Mouse (Mus musculus) retina, postnatal 7 days (tissue): ENCODE measurements around the gene Gm28048.

ENCODE experiments used
- DNase-seq: peaks from one replicate; pipeline ENCODE4 v3.0.0-alpha.2; 2012; ENCODE audit warnings: low read depth, low spot score

The Gm28048 gene

GRCm38 (mm10) chr11:22950131-22950530 is 31.8 kb downstream of the Gm28048 start:
- no peak for DNase-seq

- no peak for DNase-seq
Measured at GRCm38 (mm10) chr11:22949101-22949500, 32.8 kb downstream of the Gm28048 start.

GRCm38 (mm10) chr11:22938983-22939382 is 42.9 kb downstream of the Gm28048 start:
- no peak for DNase-seq

GRCm38 (mm10) chr11:22937716-22938316 is 44.1 kb downstream of the Gm28048 start:
- no peak for DNase-seq

DNA sequence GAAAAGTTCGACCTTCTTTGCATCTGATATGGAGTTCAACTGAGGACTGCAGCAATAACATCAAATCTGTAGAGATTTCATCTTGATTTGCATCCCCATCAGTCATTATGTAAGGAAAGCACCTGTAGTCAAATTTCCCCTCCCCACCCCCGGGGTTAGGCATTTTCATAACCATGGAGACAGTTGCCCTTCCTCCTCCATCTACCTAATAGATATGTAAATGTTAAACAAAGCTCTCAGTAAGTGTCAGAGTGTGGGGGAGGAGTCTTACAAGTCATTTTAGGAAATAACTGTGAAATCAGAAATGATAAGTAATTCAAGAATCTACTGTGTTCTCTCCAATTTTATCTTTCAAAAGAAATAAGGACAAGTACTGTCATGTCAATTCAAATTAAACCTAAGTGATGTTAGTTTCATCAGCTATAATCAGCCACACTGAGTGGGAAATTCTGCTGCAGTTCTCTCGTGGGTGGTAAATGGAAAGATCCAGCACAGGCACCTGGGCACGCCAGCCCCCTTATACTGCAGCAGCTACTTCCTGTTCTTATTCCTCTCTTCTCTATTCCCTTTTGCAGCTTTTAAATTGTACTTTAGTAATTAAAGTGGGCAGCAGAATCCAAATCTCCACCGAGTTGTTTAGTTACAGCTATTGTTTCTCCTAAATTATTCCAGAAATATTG is 45.3 kb downstream of the Gm28048 start:
- DNase-seq: no peak

DNA sequence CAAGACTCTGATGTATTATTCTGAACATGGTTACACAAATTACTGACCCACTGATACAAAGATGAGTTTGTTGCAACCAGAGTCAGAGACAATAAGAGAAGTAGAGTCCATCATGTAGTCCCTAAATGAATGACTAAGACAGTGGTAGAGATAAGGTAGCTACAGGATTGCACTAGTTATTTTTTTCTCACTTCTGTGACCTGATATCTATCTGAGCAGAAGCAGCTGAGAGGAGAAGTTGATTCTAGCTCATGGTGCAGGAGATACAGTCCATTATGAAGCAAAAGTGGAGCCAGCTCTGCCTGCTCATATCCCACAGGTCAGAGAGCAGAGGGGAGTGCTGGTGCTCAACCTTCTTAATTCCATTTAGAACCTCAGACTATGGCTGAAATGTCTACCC is 49.7 kb downstream of the Gm28048 start:
- no peak for DNase-seq

GRCm38 (mm10) chr11:22931320-22931905 is 50.5 kb downstream of the Gm28048 start:
- no peak for DNase-seq

GRCm38 (mm10) chr11:22930129-22930528 is 51.8 kb downstream of the Gm28048 start:
- DNase-seq: no peak

DNA sequence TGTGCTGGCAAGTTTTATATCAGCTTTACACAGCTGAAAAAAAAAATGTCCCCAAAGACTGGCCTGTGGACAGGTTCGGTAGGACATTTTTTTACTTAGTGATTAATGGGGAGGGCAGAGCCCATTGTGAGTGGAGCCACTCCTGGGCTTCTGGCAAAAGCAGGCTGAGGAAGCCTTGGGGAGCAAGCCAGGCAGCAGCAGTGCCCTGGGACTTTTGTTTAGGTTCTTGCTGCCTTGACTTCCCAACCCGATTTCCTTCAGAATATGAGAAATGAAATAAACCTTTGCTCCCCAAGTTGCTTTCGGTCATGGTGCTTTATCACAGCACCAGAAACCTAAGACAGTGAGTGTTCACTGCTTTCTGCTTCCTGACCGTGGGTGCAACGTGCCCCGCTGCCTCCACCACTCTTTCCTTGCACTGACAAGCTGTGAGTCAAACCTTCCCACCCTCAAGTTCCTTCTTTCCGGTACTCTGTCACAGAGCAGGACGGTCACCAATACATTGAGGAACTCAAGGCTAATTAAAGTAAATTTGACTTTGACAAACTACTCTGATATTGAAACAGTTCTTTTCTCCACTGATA is 53.2 kb downstream of the Gm28048 start:
- no peak for DNase-seq

GRCm38 (mm10) chr11:22923606-22924005 is 58.3 kb downstream of the Gm28048 start:
- DNase-seq: no peak

DNA sequence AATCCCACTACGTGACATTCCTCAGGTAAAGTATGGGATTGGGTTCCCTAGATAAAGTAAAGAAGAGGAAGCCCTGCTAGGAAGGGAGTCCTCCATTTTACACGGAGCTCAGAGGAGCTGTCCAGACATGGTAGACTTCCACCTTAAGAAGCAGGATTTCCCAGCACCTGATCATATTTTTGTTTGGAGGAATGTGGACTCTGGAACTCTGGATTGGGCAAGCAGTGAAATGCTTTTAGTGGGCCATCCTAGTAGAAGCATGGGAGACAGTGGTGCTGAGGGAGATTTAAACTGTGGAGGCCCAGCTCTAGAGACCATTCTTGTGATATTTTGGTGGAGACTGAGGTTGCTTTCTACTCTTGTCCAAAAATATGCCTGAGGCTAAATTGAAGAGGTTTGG is 59.3 kb downstream of the Gm28048 start:
- DNase-seq: no peak

DNA sequence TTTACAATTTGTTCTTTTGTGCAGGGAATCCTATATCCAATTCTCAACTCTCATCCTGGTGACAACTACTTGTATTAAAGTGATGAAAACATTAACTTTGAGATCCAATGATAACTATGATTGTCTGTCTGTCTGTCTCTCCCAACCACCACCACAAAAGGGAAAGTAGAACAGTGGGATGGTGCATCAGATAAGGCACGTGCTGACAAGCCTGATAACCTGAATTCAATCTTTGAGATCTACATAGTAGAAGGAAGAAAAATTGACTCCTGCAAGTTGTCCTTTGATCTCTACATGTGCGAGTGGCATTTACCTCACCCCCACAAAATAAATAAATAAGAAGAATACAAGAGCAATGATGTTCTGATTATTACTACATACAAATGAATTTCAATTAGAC is 62.6 kb downstream of the Gm28048 start:
- DNase-seq: no peak

DNA sequence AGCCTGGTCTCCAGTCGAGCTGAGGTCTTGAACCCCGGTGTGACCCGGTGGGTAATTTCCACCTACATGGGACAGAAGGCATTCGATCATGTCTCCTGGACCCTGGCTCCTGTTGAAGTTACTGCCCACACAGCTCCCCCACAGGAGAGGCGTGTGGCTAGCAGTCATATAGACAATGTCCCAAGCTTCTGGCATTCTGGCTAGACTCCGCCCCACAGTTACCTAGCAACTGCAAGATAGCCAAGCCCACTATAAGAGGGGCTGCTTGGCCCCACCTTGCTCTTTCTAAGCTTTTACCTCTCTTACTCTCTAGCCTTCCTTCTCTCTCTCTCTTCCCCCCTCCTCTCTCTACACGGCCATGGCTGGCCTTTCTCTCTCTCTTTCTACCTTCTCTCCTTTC is 64.1 kb downstream of the Gm28048 start:
- DNase-seq: no peak

DNA sequence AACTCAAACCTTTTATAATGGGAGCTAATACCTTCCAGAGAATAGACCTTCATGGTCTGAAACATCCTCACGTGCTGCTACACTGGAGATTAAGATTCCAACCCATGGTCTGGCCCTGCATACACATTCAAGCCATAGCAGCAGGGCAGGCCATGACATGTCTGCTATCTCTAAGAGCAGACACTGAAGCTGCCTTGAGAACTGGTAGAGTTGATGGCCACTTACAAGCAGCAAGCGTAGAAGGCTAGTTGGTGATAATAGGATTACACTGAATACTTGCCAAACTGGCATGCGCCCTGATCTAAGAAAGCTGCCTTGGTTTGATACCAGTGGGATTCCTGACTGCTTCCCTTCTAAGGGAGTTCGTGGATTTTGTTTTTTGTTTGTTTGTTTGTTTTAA is 68.1 kb downstream of the Gm28048 start:
- no peak for DNase-seq

- DNase-seq: no peak
Measured at GRCm38 (mm10) chr11:22911831-22912230, 70.1 kb downstream of the Gm28048 start.

DNA sequence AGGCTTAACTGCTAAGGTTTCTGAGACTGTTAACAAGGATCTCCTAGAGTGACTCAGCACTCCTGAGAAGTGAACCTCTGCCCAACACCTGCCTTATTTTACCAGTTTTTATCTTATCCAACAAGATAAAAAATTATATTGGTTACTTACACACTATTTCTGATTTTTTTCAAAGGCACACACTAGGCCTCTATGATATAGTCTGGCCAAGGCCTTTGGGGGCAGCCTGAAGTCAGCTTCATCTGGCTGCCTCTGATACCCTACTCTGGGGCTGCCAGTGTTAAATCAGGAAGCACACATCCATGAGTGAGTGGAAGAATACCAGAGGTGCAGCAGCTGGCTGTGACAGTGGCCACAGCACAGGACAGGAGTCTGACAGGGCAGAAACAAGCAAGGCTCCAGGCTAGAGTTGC is 75.4 kb downstream of the Gm28048 start:
- no peak for DNase-seq

GRCm38 (mm10) chr11:22902923-22903322 is 79.0 kb downstream of the Gm28048 start:
- DNase-seq: no peak

DNA sequence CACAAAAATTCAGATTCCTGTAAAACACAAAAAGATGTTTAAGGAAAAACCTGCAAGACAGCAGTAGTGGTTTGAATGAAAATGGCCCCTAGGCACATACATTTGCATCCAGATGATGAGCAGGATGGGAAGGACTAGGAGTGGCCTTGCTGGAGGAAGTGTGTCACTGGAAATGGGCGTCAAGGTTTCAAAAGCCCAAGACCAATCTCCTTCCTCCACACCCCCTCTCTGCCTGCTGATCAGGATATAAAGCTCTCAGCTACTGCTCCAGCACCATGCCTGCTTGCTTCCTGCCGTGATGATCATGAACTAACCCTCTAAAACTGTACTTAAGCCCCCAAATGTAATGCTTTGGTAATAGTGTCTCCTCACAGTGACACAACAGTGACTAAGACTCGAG is 81.8 kb downstream of the Gm28048 start:
- DNase-seq: no peak

DNA sequence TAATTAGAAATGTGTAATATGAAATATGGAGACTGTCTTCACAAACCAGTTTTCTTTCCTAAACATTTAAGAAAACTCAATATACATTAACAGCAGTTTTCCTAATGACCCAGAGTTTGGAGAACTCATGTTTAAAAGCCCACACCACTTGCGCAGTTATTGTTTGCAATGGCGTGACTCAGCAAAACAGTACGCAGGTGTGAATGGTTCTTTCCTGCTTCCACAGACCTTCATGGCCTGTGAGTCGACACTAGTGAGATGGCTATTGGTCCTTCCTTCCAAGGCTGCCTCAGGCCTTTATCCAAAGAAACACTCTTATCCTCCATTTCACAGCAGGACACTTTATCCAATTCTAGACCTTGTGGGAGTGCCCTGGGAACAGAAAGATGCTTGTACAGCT is 84.2 kb downstream of the Gm28048 start:
- no peak for DNase-seq

- no peak for DNase-seq
Measured at GRCm38 (mm10) chr11:22897127-22897526, 84.8 kb downstream of the Gm28048 start.

GRCm38 (mm10) chr11:22893075-22893474 is 88.8 kb downstream of the Gm28048 start:
- no peak for DNase-seq

GRCm38 (mm10) chr11:22892466-22892865 is 89.4 kb downstream of the Gm28048 start:
- DNase-seq: no peak

- DNase-seq: no peak
Measured at GRCm38 (mm10) chr11:22891876-22892275, 90.0 kb downstream of the Gm28048 start.
